Mouse (Mus musculus) left cerebral cortex, adult 2 months (tissue): ENCODE results near the gene Fbxo11. TPM values are rescaled to one million over a fixed set of nuclear protein-coding genes. Genes with fewer than 3 reads are reported as not detected.

ENCODE experiments used
- DNase-seq, 2 experiments: peaks; one replicate each; pipeline ENCODE4 v3.0.0; 2021 to 2022; ENCODE audit warnings: low spot score in 2 of 2, mixed read lengths in 1 of 2; ENCODE audit errors: extremely low spot score in 1 of 2
- H3K27ac ChIP-seq: fragments of 200-600 bp; 2 replicates; pipeline ENCODE4 v1.8.1; 2022
- H3K4me3 ChIP-seq: fragments of 200-600 bp; 2 replicates; pipeline ENCODE4 v1.8.1; 2022
- CTCF ChIP-seq: fragments of 200-600 bp; IDR thresholded peaks from 2 replicates; pipeline ENCODE4 v1.8.1; 2022; ENCODE audit warnings: antibody characterized with exemption, mild to moderate bottlenecking, moderate library complexity
- intact Hi-C: fragments of 180-260 bp; cut with DNase I; formaldehyde crosslinking; loops from one replicate; pipeline ENCODE4 v1.15.1; 2025
- total RNA-seq, 2 experiments: library from RNA; stranded (reverse); gene quantifications; 2 replicates each; pipeline ENCODE4 v1.2.3; 2021

The Fbxo11 gene
- total RNA-seq, 2 experiments from 2014 or later = 113 to 128 TPM

DNA sequence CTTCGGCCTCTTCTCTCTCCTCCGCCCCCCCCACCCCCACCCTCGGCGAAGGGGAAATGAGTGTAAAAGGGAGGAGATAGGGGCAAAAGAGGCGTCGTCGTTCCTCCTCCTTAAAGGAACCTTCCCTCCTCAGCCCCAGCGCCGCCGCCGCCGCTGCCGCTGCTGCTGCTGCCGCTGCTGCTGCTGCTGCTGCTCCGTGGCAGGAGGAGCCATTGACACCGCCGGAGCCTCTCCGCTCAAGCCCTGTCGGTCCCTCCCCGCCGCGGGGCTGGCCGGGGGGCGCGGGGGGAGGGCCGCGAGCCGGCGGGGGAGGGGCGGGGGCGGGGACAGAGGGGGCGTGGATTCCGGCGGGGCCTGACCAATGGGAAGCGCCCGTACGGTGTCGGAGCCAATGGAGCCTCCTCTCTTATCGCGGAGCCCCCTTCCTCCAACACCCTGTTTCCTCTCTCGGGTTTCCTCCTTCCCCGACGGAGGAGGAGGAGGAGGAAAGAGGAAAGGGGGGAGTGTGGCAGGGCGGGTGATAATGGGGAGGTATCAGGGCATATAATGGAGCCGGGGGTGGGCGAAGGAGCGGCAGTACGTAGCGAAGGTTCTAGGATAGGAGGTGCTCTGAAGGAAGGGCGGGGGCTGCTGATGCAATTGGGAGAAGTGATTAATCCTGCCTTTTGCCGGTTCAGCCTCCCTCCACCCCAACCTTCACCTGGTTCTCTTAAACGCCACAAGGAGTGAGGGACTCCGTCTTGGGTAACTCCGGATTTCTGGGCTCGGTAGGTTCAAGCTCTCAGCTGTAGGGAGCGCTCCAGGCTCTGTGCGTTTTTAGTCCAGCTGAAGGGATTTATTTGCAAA is 933 bp upstream of the Fbxo11 start:
- DNase-seq = peak; percentile 84 to 88
- peak overlapping the region; percentile 93 for H3K4me3 ChIP-seq
- intact Hi-C loops = loop anchor here (1.0 to 10.0 kb wide), 5 partner anchors 37 to 459 kb away; partner anchors contain the start of genes Foxn2 and Msh6
- peak; percentile 67 for TF ChIP-seq CTCF
- H3K27ac ChIP-seq = peak overlapping the region; percentile 94

DNA sequence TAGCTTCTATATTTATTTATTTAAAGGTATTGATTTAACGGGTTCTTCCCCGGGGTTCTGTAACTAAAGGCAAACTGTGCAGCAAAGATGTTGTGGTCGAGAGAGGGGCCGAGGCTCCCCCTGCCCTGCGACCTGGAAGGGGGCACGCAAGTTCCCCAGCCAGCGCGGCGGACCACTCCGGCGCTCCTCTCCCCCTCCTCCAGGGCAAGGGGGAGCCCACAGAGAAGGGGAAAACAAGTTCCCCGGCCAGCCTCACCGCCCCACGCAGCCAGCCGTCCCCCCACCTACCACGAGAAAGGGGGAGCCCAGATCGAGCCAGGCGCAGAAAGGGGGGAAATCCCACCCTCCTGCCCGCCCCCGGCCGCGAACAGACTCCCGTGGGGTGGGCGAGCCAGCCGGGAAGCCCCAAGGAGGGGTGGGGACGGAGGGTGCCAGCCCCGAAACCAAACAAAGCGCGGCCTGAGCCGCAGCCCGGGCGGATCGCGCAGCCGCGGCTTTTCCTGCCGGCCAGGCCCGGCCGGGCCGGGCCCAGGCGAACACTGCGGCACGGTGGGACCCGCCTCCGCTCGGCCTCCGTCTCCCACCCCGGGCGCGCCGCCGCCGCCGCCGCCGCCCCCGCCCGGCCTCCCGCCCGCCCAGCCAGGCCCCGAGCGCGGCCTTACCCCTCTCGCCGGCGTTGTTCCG is 602 bp downstream of the Fbxo11 start:
- DNase-seq = peak; percentile 59 to 62
- H3K4me3 ChIP-seq = peak overlapping the region; percentile 93
- no peak for TF ChIP-seq CTCF
- peak overlapping the region; percentile 95 for H3K27ac ChIP-seq
- intact Hi-C loops = loop anchor here (2.0 to 10.0 kb wide), 3 partner anchors 87 to 460 kb away; partner anchors contain the start of genes Foxn2 and Msh6

DNA sequence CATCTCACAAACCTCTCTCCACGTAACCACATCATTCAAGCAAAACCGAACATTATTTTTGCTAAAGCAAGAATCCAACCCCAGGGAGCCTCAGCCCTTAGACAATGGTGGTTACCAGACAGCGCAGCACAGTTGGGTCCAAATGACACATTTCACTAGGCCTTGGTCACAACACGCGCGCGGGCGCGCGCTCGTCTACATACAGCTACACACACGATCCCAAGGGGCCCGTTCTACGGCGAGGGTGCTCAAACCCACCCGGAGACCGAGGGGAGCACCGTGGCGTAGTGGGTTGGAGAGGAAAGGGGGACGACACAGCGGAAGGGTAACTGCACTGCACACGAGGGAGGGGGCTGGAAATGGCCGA is 1.1 kb downstream of the Fbxo11 start:
- Histone ChIP-seq H3K27ac (peak overlapping the region; percentile 95), H3K4me3 (peak overlapping the region; percentile 93)
- TF ChIP-seq CTCF = no peak
- DNase-seq = peak; percentile 63 to 66
- intact Hi-C loops = loop anchor here (2.0 to 10.0 kb wide), 2 partner anchors 377 to 461 kb away; partner anchors contain the start of gene Foxn2

DNA sequence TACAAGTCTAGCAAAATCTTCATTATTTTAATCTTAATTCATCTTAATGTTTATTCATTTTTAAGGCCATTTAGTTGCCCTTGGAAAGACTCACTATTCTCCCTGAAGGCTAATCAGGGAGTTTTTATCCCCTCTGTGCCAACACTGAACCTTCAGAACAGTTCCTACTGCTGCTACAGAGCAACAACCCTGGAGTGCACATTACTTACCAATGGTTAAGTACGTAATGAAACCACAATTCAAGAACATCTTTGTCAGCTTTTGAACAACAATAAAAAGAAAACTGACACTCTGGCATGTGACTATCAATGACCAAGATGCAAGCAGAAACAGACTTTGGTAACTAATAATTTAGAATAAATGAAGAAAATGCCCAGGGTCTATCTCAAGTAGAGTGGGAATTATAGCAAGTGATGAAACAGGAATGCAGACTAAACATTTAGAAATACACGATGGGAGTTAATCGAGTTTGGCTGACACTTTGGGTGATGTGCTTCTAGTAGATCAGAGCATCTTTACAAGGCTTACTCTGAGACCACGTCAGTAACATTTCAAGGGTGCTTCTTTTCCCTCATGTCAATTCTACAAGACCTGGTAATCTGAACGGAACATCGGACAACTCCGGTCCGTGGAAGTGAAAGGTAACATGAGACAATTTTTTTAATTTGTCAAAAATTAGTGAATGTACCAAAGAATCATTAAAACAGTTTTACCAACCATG is 2.1 kb downstream of the Fbxo11 start:
- intact Hi-C loops = loop anchor here (10.0 kb wide), 1 partner anchor 462 kb away; no protein-coding TSS in a partner anchor
- DNase-seq = no peak
- no peak overlapping the region for H3K27ac ChIP-seq
- H3K4me3 ChIP-seq = peak overlapping the region; percentile 93
- TF ChIP-seq CTCF = no peak

DNA sequence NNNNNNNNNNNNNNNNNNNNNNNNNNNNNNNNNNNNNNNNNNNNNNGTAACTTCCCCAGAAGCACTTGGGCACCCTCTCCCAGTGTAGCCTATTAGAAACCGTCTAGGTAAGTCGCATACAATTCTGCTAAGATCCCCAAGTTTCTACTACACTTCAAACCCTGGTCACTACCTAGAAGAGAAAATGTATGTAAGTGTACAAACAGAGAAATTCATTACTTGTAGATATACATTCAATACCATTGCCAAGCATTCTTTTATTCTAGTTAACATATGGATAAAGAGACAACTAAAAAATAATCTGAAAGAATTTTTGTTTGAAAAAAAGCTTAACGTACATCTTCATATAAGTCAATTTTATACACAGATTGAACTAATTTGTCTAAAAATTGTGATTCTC is 3.1 kb downstream of the Fbxo11 start:
- H3K27ac ChIP-seq = no peak overlapping the region
- DNase-seq = no peak
- no peak for TF ChIP-seq CTCF
- no peak overlapping the region for H3K4me3 ChIP-seq
- intact Hi-C loops = loop anchor here (10.0 kb wide), 1 partner anchor 463 kb away; no protein-coding TSS in a partner anchor

DNA sequence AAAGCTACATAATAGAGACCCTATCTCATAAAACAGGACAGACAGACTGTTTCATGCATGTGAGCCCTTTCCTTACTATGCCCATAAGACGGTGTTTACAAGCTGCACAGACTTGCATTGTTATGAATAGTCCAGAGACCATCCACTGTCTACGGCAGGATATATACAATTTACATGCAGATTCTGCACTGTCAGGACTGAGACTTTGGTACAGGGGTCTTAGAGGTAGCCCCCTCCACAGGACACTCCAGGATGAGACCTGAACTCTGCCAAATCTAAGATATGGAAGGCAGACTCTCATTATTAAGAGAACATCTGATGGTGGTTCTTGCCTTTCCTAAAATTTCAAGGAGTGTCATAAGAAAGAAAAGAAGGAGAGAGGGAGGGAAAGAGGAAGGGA is 6.8 kb downstream of the Fbxo11 start:
- Histone ChIP-seq H3K27ac (no peak overlapping the region), H3K4me3 (no peak overlapping the region)
- no peak for DNase-seq
- intact Hi-C loops = no loop called here
- no peak for TF ChIP-seq CTCF

DNA sequence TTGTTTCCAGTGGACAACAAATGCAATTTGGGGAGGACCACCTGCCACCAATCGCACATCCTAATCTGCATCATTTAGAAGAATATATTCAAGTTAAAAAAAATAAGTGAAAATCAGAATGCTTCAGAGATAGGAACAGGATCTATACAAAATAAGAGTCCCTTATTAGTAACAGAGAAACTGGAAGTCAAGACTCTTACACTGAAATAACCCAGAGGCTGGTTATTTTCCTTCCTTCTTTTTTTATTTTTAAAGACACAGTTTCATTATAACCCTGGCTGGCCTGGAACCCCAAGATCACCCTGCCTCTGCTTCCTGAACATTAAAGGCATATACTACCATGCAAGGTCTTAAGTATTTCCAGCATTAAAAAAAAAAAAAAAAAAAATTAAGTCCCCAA is 7.2 kb downstream of the Fbxo11 start:
- no peak for DNase-seq
- no peak overlapping the region for H3K27ac ChIP-seq
- no peak for TF ChIP-seq CTCF
- intact Hi-C loops = no loop called here
- H3K4me3 ChIP-seq = no peak overlapping the region

DNA sequence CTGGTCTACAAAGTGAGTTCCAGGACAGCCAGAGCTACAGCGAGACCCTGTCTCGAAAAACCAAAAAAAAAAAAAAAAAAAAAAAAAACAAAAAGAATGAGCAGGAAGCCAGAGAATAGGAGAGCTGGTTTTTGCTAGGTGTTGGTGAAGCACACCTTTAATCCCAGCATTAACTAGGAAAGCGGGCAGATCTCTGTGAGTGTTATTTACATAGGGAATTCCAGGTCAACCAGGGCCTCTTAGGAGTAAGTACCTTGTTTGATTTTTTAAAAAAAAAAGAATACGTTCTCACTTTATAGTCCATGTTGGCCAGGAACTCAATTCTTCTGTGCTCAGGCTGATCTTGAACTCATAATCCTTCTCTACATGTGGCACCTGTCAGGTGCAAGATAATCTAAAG is 13.4 kb downstream of the Fbxo11 start:
- DNase-seq = no peak
- Histone ChIP-seq H3K4me3 (no peak overlapping the region), H3K27ac (no peak overlapping the region)
- intact Hi-C loops = no loop called here
- TF ChIP-seq CTCF = no peak

DNA sequence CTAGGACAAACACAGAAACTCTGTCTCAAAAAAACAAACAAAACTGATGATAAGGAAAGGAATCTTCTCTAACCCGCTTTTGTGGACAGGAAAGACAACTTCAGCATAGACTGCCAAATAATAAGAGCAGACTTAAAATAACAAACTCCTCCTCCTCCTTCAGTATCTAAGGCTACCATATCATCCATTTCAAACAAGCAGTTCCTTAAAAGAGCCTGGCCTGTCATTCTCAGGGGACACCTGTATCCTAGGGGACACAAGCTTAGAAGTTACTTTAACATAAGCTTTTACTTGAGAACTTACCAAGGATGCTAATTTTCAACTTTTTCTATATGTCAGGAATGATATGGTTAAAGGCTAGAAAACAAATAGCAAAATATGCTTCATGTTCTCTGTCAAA is 14.2 kb downstream of the Fbxo11 start:
- no peak for DNase-seq
- TF ChIP-seq CTCF = no peak
- Histone ChIP-seq H3K27ac (no peak overlapping the region), H3K4me3 (no peak overlapping the region)
- intact Hi-C loops = no loop called here

DNA sequence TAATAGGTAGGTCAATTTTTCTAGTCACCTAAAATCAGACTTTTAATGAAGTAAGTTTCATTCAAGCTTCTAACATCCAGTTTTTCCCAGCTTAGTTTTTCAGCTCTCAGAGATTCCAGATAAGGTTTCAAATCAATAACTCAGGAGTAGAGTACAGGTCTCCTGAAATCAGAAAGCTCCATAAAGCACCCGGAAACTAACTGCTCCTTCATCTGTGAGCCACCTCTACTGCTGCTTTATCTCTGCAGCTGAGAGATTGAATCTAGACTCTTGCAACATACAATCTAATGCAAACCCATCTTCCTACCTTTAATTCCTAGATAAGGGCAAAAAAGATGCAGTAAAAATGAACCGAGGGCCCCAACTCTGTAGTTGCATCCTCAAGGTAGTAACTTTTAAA is 14.8 kb downstream of the Fbxo11 start:
- no peak for TF ChIP-seq CTCF
- no peak for DNase-seq
- no peak overlapping the region for H3K27ac ChIP-seq
- intact Hi-C loops = no loop called here
- no peak overlapping the region for H3K4me3 ChIP-seq

DNA sequence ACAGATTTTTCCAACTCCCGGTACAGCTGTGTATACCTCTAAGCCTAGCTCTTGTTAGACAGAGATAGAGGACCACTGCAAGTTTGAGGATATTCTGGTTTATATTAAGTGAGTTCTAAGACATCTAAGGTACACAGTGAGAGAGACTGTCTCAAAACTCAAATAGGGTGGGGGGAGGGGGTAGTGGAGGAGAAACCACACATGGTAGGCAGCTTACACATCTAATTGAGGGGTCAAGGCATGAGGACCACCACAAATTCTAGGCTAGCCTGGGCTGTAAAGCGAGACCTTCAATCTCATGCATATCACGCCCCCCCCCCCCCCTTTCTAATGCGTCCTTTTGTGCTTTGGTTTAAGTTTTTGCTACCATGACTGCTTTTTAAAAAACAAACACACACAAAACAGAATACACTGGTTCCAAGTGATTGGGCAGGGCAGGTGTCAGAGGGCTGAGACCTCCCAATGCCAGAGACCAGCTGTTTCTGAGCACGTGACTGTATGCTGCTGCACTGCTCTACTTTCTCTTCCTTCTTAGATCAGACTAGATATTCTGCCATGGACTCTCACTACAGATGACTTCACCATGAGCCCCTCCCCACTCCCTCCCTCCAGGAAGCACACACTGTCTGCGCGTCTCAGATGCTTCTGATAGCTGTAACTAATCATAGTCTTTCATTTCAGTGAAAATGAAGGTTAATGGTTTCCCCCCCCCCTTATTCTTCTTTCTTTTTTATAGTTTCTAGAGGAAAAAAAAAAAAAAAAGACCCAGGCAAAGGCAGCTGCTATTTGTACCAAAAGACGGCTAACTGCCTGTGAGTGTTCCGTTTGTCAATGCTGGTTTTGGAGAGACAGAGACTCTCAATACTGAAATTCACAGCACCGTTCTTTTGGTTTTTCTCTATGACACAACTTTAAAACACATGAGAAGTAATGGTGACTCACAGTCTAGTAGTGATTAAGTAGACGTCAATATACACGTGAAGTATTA is 22.7 kb downstream of the Fbxo11 start:
- H3K27ac ChIP-seq = no peak overlapping the region
- TF ChIP-seq CTCF = no peak
- no peak for DNase-seq
- no peak overlapping the region for H3K4me3 ChIP-seq
- intact Hi-C loops = no loop called here
